Mouse (Mus musculus) C2C12 (cell line): Measurements from ENCODE around the gene Shpk.

ENCODE experiments used
- CTCF ChIP-seq: IDR thresholded peaks from one replicate; pipeline ENCODE4 v1.5.1; 2011; ENCODE audit not compliant: control insufficient read depth, insufficient read depth, insufficient read length
- MAX ChIP-seq: IDR thresholded peaks from one replicate; pipeline ENCODE4 v1.6.1; 2011; ENCODE audit warnings: mild to moderate bottlenecking, control low read depth

DNA sequence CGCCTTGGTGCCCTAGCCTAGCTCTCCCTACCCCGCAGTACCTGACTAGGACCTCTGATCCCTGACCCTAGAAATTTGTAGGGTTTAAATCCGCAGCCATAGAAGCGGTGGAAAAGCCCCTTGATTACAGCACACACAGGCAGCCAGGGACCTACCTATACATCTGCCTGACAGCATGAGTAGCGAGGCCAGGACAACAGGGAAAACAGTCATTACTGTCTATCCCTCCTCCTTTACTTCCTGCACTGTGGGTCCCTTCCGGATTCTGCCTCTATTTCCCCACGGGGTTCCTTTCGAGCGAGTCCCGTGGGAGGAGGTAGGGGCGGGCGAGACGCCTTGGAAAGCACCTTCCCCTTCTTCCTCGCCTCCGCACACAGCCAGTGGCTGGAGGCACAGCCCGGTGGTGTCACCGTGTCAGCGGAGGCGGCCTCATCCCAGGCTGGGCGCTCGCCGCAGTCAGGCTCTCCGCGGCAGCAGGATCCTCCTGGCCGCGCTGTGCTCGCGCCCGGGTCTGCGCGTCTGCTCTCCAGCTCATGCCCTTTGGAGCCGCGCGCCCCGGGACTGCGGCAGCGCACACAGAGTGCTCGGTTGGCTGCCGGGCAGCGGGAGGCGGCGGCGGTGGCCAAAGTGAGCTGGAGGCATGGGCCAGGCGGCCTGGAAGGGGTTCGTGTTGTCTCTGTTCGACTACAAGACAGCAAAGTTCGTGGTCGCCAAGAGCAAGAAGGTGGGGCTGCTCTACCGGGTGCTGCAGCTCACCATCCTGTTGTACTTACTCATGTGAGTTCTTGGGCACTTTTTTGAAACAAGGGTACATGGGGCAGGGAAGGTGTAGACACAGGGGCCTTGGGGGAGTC, 39.1 kb upstream of the Shpk start, which contains the start of gene P2rx5:
- TF ChIP-seq CTCF = no peak
- no peak for TF ChIP-seq MAX
